Mouse (Mus musculus) hindbrain, embryonic 14.5 days (tissue): ENCODE measurements around the gene Tlr2. TPM values are rescaled to one million over a fixed set of nuclear protein-coding genes. Genes with fewer than 3 reads are reported as not detected.
"Not testable (repeated sequence)": the region's sequence is repeated elsewhere in the genome, so short reads cannot be mapped to it uniquely, and the experiment has no call there.

Source experiments
- ATAC-seq: fragments of 200-750 bp; cut with Nextera tagmentation; 2 replicates; pipeline ENCODE4 v1.8.0; 2017; ENCODE audit warnings: moderate number of reproducible peaks, mild to moderate bottlenecking, moderate TSS enrichment, moderate library complexity; ENCODE audit not compliant: low FRiP score
- DNase-seq: peaks from one replicate; pipeline ENCODE4 v3.0.0-alpha.2; 2015; ENCODE audit warnings: low spot score
- H3K27ac ChIP-seq: fragments of 300-500 bp; sonication (generic); 2 replicates; pipeline ENCODE4 v1.5.1; 2014; ENCODE audit warnings: mild to moderate bottlenecking, moderate library complexity
- H3K27me3 ChIP-seq: fragments of 300-500 bp; sonication (generic); 2 replicates; pipeline ENCODE4 v1.6.1; 2014; ENCODE audit warnings: mild to moderate bottlenecking, low read length, mixed read lengths; ENCODE audit not compliant: control insufficient read depth, insufficient read depth
- H3K36me3 ChIP-seq: fragments of 300-500 bp; sonication (generic); replicated peaks from 2 replicates; pipeline ENCODE4 v1.6.1; 2014; ENCODE audit not compliant: control insufficient read depth, insufficient read depth
- H3K4me1 ChIP-seq: fragments of 300-500 bp; sonication (generic); replicated peaks from 2 replicates; pipeline ENCODE4 v1.6.1; 2014; ENCODE audit warnings: antibody characterized with exemption, low read length, mixed read lengths; ENCODE audit not compliant: control insufficient read depth, insufficient read depth
- H3K4me2 ChIP-seq: fragments of 300-500 bp; sonication (generic); replicated peaks from 2 replicates; pipeline ENCODE4 v1.6.1; 2014; ENCODE audit warnings: mild to moderate bottlenecking, moderate library complexity
- H3K4me3 ChIP-seq: fragments of 300-500 bp; sonication (generic); replicated peaks from 2 replicates; pipeline ENCODE4 v1.5.1; 2014; ENCODE audit warnings: mild to moderate bottlenecking, low read length
- H3K9ac ChIP-seq: fragments of 300-500 bp; sonication (generic); 2 replicates; pipeline ENCODE4 v1.6.1; 2014
- H3K9me3 ChIP-seq: fragments of 300-500 bp; sonication (generic); 2 replicates; pipeline ENCODE4 v1.6.1; 2016; ENCODE audit warnings: low read length; ENCODE audit not compliant: control insufficient read depth
- WGBS: fragments of 180-500 bp; shearing (Covaris S2); extraction: QIAGEN DNeasy Blood & Tissue Kit; methylation state at CpG from one replicate; pipeline ENCODE4 v1.1.7; 2014; 5-methylcytosine and 5-hydroxymethylcytosine counted together
- polyA plus RNA-seq: library from polyadenylated mRNA; unstranded; fragments of >200 nt; fragmentation: Nextera tagmentation; extraction: Ambion mirVana; gene quantifications from 2 replicates; pipeline ENCODE4 v1.2.1, GENCODE M21; 2014

The Tlr2 gene
- polyA plus RNA-seq, 1 experiment from 2014 or later, result 1.2 TPM

DNA sequence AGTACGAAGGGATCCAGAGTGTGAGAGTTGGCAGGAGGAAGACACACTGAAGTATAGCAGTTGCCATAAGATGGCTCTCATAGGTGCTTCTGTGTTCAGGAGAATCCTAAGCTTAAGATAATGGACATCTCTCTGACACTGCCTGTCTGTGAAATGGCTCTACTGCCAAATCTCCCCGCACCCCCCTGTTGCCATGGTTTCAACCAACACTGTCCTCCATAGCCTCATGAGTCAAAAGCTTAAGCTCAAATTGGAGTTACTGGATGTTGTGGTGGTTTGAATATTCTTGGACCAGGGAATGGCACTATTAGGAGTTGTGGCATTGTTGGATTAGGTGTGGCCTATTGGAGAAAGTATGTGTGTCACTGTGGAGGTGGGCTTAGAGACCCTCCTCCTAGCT is 28.2 kb upstream of the Tlr2 start:
- no peak overlapping the region for H3K27ac ChIP-seq

DNA sequence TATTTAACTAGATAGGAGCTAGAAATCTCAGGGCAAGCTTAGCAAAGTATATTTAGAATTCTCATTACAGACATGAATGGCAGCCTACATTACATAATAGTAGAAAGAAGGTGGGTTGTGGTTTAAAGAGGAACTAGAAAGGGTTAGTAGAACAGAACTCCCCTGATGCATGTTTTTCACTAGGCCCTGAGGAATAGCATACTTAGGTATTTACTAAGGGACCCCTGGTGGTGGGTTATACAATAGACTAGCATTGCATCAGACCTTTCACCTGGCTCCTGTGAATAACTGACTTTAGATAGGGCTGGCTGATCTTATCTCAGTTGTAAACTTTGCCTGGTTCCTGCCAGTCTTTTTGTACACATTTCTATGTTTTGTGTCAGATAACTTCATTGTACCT is 25.5 kb upstream of the Tlr2 start:
- H3K27ac ChIP-seq, H3K27me3 ChIP-seq, H3K4me2 ChIP-seq, H3K36me3 ChIP-seq, H3K9ac ChIP-seq, DNase-seq, H3K4me3 ChIP-seq, ATAC-seq, H3K9me3 ChIP-seq, H3K4me1 ChIP-seq: not testable (repeated sequence)

More for the DNA sequence above, 28.2 kb upstream of the Tlr2 start:
- H3K27me3 ChIP-seq, result no peaks in the 10 kb centered on the region
- WGBS, result 99% methylated on average over 2 of the region's 2 CpGs
- no peak for DNase-seq
- H3K36me3 ChIP-seq, result no peaks in the 10 kb centered on the region
- H3K9me3 ChIP-seq, result no peaks in the 10 kb centered on the region
- H3K4me1 ChIP-seq, result no peaks in the 10 kb centered on the region
- no peak overlapping the region for H3K9ac ChIP-seq
- no peak for ATAC-seq
- no peak overlapping the region for H3K4me2 ChIP-seq
- no peak overlapping the region for H3K4me3 ChIP-seq

DNA sequence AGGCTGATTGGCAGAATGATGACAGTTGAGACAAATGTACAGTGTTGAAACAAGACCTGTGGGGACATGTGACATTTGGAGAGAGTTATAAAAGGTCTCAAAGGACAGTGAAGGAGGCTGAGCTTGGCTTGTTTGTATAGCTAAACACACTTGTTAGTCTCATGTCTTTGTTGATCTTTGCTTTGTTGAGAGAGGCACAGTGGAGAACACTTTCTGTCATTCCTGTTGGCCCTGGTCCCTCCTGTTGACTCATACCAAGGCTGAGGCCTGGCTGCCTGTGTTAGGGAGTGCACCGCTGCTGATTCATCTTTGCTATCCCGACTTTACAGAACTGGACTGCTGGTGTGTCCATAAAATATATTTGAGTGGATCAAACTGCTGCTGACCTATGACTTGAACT is 23.6 kb upstream of the Tlr2 start:
- Histone ChIP-seq H3K9ac (no peak overlapping the region), H3K27me3 (no peaks in the 10 kb centered on the region), H3K9me3 (no peaks in the 10 kb centered on the region), H3K4me2 (no peak overlapping the region), H3K36me3 (no peaks in the 10 kb centered on the region), H3K4me3 (no peak overlapping the region), H3K4me1 (no peaks in the 10 kb centered on the region), H3K27ac (no peak overlapping the region)
- ATAC-seq (no peak), DNase-seq (no peak)
- WGBS, result 93% methylated on average over 2 of the region's 2 CpGs

DNA sequence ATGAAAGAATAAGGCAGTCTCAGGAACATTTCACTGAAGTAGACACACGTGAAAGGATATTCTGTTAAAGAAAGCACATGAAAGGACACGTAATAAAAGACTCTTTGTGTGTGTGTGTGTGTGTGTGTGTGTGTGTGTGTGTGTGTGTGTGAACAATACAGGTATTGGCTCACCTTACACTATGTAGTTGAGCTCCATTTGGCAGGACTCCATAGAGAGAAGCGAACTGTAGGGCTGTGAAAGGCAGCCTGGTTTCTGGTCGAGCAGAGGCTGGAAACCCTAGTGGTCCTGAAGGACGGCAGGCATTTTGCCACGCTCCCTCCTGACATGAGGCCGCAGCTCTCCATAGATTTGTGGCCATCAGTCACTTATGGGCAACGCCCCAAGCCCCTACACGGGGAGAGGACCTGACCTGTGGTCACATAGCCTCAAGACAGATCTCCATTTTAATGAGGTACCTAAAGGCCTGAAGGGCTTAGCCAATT is 22.5 kb upstream of the Tlr2 start:
- H3K4me2 ChIP-seq, result no peak overlapping the region
- 85% methylated on average over 9 of the region's 9 CpGs for WGBS
- H3K27ac ChIP-seq, result no peak overlapping the region
- H3K9ac ChIP-seq, result no peak overlapping the region
- H3K27me3 ChIP-seq, result no peaks in the 10 kb centered on the region
- H3K4me1 ChIP-seq, result no peaks in the 10 kb centered on the region
- H3K9me3 ChIP-seq, result no peaks in the 10 kb centered on the region
- no peak for DNase-seq
- no peak overlapping the region for H3K4me3 ChIP-seq
- ATAC-seq, result no peak
- H3K36me3 ChIP-seq, result no peaks in the 10 kb centered on the region

DNA sequence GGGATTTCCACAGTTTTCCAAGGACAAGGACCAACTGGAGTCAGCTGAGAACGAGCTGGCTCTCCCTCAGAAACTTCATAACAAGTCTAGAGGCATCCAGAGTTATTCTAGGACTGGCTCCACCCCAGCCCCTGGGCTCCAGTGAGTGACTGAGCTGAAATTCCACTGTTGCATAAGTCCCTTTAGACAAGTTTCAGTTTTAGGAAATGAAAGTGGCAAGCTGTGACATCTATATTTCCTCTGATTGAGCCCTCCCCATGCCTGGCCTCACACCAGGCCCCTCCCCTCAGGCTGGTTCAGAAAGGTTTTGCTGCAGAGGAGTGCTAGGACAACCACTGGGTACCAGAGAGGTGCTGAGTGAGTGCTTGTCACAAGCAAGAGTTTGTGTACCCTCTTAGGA is 21.4 kb upstream of the Tlr2 start:
- H3K4me3 ChIP-seq, result no peak overlapping the region
- no peaks in the 10 kb centered on the region for H3K27me3 ChIP-seq
- H3K9ac ChIP-seq, result no peak overlapping the region
- no peaks in the 10 kb centered on the region for H3K36me3 ChIP-seq
- ATAC-seq (no peak), DNase-seq (no peak)
- no peak overlapping the region for H3K4me2 ChIP-seq
- 64% methylated on average over 1 of the region's 1 CpGs for WGBS
- no peaks in the 10 kb centered on the region for H3K4me1 ChIP-seq
- H3K9me3 ChIP-seq, result no peaks in the 10 kb centered on the region
- no peak overlapping the region for H3K27ac ChIP-seq

DNA sequence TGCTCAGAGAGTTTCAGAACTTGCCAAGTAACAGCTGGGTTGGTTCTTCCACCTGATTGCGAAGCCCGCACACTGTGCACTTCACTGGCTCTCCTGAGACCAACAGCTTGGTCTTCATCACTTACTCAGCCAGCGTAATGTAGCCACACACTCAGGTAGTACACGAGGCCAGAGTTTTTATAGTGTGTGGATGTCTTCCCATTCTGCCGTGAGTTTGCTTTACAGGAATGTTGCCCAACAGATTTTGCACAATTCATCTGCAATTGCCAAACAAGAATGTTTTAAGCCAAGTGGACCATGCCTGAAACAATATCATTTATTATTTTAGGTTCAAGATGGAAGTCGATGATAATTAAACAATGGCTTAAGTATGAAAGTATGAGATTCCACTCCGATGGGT is 18.0 kb upstream of the Tlr2 start:
- no peaks in the 10 kb centered on the region for H3K27me3 ChIP-seq
- H3K9ac ChIP-seq, result no peak overlapping the region
- H3K36me3 ChIP-seq, result no peaks in the 10 kb centered on the region
- H3K9me3 ChIP-seq, result no peaks in the 10 kb centered on the region
- no peak overlapping the region for H3K4me2 ChIP-seq
- DNase-seq, result no peak
- no peak overlapping the region for H3K4me3 ChIP-seq
- no peaks in the 10 kb centered on the region for H3K4me1 ChIP-seq
- ATAC-seq, result no peak
- no peak overlapping the region for H3K27ac ChIP-seq
- 93% methylated on average over 7 of the region's 7 CpGs for WGBS

DNA sequence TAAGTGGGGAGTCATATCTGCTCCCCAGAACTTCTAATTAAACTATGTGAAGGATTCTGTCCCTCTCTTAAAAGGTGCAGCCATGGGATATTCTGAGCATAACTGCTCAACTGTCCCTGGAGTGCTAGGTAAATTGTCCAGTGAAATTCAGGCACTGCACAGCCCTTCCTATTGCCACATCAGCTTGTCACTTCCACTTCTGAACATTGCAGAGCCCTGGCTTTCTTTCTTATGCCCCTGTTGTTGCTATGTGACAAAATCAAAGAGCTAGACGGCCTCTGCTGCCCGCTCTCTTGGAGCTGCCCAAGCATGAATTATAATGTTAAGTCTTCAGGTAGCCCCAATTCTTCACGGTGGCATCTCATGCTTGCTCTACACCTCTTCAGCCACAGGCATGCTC is 17.5 kb upstream of the Tlr2 start:
- Histone ChIP-seq H3K27ac (no peak overlapping the region), H3K9ac (no peak overlapping the region), H3K4me1 (no peaks in the 10 kb centered on the region), H3K4me2 (no peak overlapping the region), H3K9me3 (no peaks in the 10 kb centered on the region), H3K36me3 (no peaks in the 10 kb centered on the region), H3K4me3 (no peak overlapping the region), H3K27me3 (no peaks in the 10 kb centered on the region)
- no peak for ATAC-seq
- WGBS, result 79% methylated on average over 3 of the region's 3 CpGs
- DNase-seq, result no peak

DNA sequence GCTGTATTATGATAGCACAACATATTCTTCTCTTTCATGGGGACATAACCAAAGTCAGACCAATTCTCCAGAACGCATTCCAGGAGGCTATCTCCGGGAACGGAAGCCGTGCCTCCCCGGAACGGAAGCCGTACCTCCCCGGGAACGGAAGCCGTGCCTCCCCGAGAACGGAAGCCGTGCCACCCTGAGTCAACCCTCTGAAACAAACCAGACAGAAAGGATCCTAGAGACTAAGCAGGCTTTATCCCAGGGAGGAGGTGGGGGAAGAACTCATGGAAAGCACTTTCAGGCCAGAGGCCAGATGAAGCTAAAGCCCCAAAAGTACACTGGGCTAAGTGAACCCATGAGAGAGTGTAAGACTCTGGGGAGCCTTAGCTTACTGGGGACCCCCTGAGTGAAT is 16.1 kb upstream of the Tlr2 start:
- H3K4me1 ChIP-seq, result no peaks in the 10 kb centered on the region
- H3K9me3 ChIP-seq, result no peaks in the 10 kb centered on the region
- ATAC-seq, result no peak
- H3K4me3 ChIP-seq, result no peak overlapping the region
- H3K27ac ChIP-seq, result no peak overlapping the region
- H3K4me2 ChIP-seq, result no peak overlapping the region
- 93% methylated on average over 13 of the region's 13 CpGs for WGBS
- no peak for DNase-seq
- no peaks in the 10 kb centered on the region for H3K27me3 ChIP-seq
- H3K9ac ChIP-seq, result no peak overlapping the region
- no peaks in the 10 kb centered on the region for H3K36me3 ChIP-seq

DNA sequence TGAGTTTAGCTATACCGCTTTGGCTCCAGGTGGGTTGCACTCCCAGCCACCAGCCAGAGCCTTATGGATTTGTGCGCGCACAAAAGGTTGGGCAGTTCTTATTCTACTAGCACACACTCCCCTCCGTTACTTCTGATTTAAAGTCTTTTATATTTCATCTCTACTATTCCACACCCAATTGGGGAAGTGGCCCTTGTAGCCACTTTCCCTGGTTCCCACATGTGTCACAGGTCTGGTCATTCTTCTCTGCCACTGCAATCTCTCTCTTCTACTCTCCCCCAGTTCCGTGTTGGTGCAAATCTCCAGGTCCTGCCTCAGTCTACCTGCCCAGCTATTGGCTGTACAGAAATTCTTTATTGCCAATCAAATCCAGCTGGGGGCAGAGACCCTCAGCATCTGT is 14.1 kb upstream of the Tlr2 start:
- no peak overlapping the region for H3K4me2 ChIP-seq
- no peak overlapping the region for H3K9ac ChIP-seq
- H3K4me3 ChIP-seq, result no peak overlapping the region
- DNase-seq, result no peak
- no peak for ATAC-seq
- 91% methylated on average over 5 of the region's 5 CpGs for WGBS
- no peak overlapping the region for H3K27ac ChIP-seq
- H3K9me3 ChIP-seq, result no peaks in the 10 kb centered on the region
- H3K36me3 ChIP-seq, result no peaks in the 10 kb centered on the region
- H3K27me3 ChIP-seq, result no peaks in the 10 kb centered on the region
- no peaks in the 10 kb centered on the region for H3K4me1 ChIP-seq

DNA sequence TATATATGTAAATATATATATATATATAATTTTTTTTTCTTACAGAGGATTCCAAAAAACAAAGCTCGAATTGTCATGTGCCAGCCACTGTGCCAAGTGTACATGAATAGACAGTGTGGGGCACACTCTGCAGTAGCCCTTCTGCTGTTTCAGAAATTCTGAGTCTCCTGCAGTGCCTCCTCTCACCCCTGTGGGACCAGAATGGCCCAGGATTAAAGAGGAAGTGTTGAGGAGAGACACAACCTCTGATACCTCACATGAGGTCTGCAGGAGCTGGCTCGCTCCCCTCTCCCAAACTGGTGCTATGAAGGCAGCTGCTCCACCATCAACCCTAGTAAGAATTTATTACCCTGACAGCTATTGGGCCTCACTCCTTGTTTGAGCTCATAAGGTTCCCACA is 7.8 kb upstream of the Tlr2 start:
- no peak overlapping the region for H3K9ac ChIP-seq
- no peaks in the 10 kb centered on the region for H3K27me3 ChIP-seq
- H3K4me3 ChIP-seq, result no peak overlapping the region
- no peaks in the 10 kb centered on the region for H3K4me1 ChIP-seq
- H3K27ac ChIP-seq, result no peak overlapping the region
- no peak for ATAC-seq
- WGBS, result 87% methylated on average over 2 of the region's 2 CpGs
- no peak for DNase-seq
- no peaks in the 10 kb centered on the region for H3K36me3 ChIP-seq
- no peaks in the 10 kb centered on the region for H3K9me3 ChIP-seq
- H3K4me2 ChIP-seq, result no peak overlapping the region
